Mouse (Mus musculus): ENCODE results near the gene Slc35f1.

Slc35f1 gene

GRCm38 (mm10) chr10:52979251-52979650 is 288.9 kb downstream of the Slc35f1 start:
- TF ChIP-seq POU5F1 (IDR thresholded peaks at IDR 0.05; ENCODE audit: borderline replicate concordance, low read length), result no peak
- TF ChIP-seq NANOG (IDR thresholded peaks at IDR 0.05; ENCODE audit: borderline replicate concordance, low read length), result no peak
- no peak for TF ChIP-seq CTCF (conservative IDR thresholded peaks at IDR 0.05; ENCODE audit: low read length)
- no peaks in the 10 kb centered on the region for H3K27me3 ChIP-seq (ENCODE audit: insufficient read depth, low read length)
- H3K4me3 ChIP-seq (replicated peaks; ENCODE audit: low read length), result no peak overlapping the region
- no peaks in the 10 kb centered on the region for H3K36me3 ChIP-seq (ENCODE audit: insufficient read depth, low read length)
- H3K9me3 ChIP-seq (ENCODE audit: low read length), result peaks cover 10% of the 10 kb centered on the region; the same call in 1 of the 2 replicates
- H3K4me1 ChIP-seq (replicated peaks; ENCODE audit: low read depth, low read length), result no peaks in the 10 kb centered on the region

GRCm38 (mm10) chr10:52982836-52983235 is 292.5 kb downstream of the Slc35f1 start:
- Histone ChIP-seq H3K36me3 (ENCODE audit: insufficient read depth, low read length) (no peaks in the 10 kb centered on the region), H3K27me3 (ENCODE audit: insufficient read depth, low read length) (no peaks in the 10 kb centered on the region), H3K4me3 (replicated peaks; ENCODE audit: low read length) (no peak overlapping the region), H3K4me1 (replicated peaks; ENCODE audit: low read depth, low read length) (no peaks in the 10 kb centered on the region), H3K9me3 (ENCODE audit: low read length) (no peaks in the 10 kb centered on the region)
- no peak for TF ChIP-seq CTCF (conservative IDR thresholded peaks at IDR 0.05; ENCODE audit: low read length)
- TF ChIP-seq POU5F1 (IDR thresholded peaks at IDR 0.05; ENCODE audit: borderline replicate concordance, low read length), result no peak
- TF ChIP-seq NANOG (IDR thresholded peaks at IDR 0.05; ENCODE audit: borderline replicate concordance, low read length), result no peak

- no peaks in the 10 kb centered on the region for H3K4me1 ChIP-seq (replicated peaks; ENCODE audit: low read depth, low read length)
- H3K36me3 ChIP-seq (ENCODE audit: insufficient read depth, low read length), result no peaks in the 10 kb centered on the region
- no peaks in the 10 kb centered on the region for H3K27me3 ChIP-seq (ENCODE audit: insufficient read depth, low read length)
- no peaks in the 10 kb centered on the region for H3K9me3 ChIP-seq (ENCODE audit: low read length)
- H3K4me3 ChIP-seq (replicated peaks; ENCODE audit: low read length), result no peak overlapping the region
- TF ChIP-seq CTCF (conservative IDR thresholded peaks at IDR 0.05; ENCODE audit: low read length) (no peak), NANOG (IDR thresholded peaks at IDR 0.05; ENCODE audit: borderline replicate concordance, low read length) (no peak), POU5F1 (IDR thresholded peaks at IDR 0.05; ENCODE audit: borderline replicate concordance, low read length) (no peak)
Measured at GRCm38 (mm10) chr10:52992246-52992645, 301.9 kb downstream of the Slc35f1 start.

- TF ChIP-seq CTCF (conservative IDR thresholded peaks at IDR 0.05; ENCODE audit: low read length), result no peak
- no peak for TF ChIP-seq NANOG (IDR thresholded peaks at IDR 0.05; ENCODE audit: borderline replicate concordance, low read length)
- no peak for TF ChIP-seq POU5F1 (IDR thresholded peaks at IDR 0.05; ENCODE audit: borderline replicate concordance, low read length)
- Histone ChIP-seq H3K4me3 (replicated peaks; ENCODE audit: low read length) (no peak overlapping the region), H3K4me1 (replicated peaks; ENCODE audit: low read depth, low read length) (no peaks in the 10 kb centered on the region), H3K36me3 (ENCODE audit: insufficient read depth, low read length) (no peaks in the 10 kb centered on the region), H3K9me3 (ENCODE audit: low read length) (no peaks in the 10 kb centered on the region), H3K27me3 (ENCODE audit: insufficient read depth, low read length) (no peaks in the 10 kb centered on the region)
Measured at GRCm38 (mm10) chr10:52996886-52997285, 306.6 kb downstream of the Slc35f1 start.

GRCm38 (mm10) chr10:53001136-53001535 is 310.8 kb downstream of the Slc35f1 start:
- Histone ChIP-seq H3K4me3 (replicated peaks; ENCODE audit: low read length) (no peak overlapping the region), H3K27me3 (ENCODE audit: insufficient read depth, low read length) (no peaks in the 10 kb centered on the region), H3K36me3 (ENCODE audit: insufficient read depth, low read length) (no peaks in the 10 kb centered on the region), H3K4me1 (replicated peaks; ENCODE audit: low read depth, low read length) (no peaks in the 10 kb centered on the region), H3K9me3 (ENCODE audit: low read length) (no peaks in the 10 kb centered on the region)
- TF ChIP-seq POU5F1 (IDR thresholded peaks at IDR 0.05; ENCODE audit: borderline replicate concordance, low read length) (no peak), NANOG (IDR thresholded peaks at IDR 0.05; ENCODE audit: borderline replicate concordance, low read length) (no peak)

- Histone ChIP-seq H3K9me3 (ENCODE audit: low read length) (peaks cover 12% of the 10 kb centered on the region; the same call in 1 of the 2 replicates), H3K36me3 (ENCODE audit: insufficient read depth, low read length) (no peaks in the 10 kb centered on the region), H3K4me3 (replicated peaks; ENCODE audit: low read length) (no peak overlapping the region), H3K27me3 (ENCODE audit: insufficient read depth, low read length) (no peaks in the 10 kb centered on the region), H3K4me1 (replicated peaks; ENCODE audit: low read depth, low read length) (no peaks in the 10 kb centered on the region)
- TF ChIP-seq NANOG (IDR thresholded peaks at IDR 0.05; ENCODE audit: borderline replicate concordance, low read length), result no peak
- TF ChIP-seq CTCF (conservative IDR thresholded peaks at IDR 0.05; ENCODE audit: low read length), result no peak
- no peak for TF ChIP-seq POU5F1 (IDR thresholded peaks at IDR 0.05; ENCODE audit: borderline replicate concordance, low read length)
Measured at GRCm38 (mm10) chr10:53006229-53007190, 316.2 kb downstream of the Slc35f1 start.

GRCm38 (mm10) chr10:53013878-53014277 is 323.5 kb downstream of the Slc35f1 start:
- Histone ChIP-seq H3K36me3 (ENCODE audit: insufficient read depth, low read length) (no peaks in the 10 kb centered on the region), H3K4me1 (replicated peaks; ENCODE audit: low read depth, low read length) (no peaks in the 10 kb centered on the region), H3K27me3 (ENCODE audit: insufficient read depth, low read length) (no peaks in the 10 kb centered on the region), H3K9me3 (ENCODE audit: low read length) (peaks cover 12% of the 10 kb centered on the region; the same call in 1 of the 2 replicates), H3K4me3 (replicated peaks; ENCODE audit: low read length) (no peak overlapping the region)
- TF ChIP-seq CTCF (conservative IDR thresholded peaks at IDR 0.05; ENCODE audit: low read length) (no peak), POU5F1 (IDR thresholded peaks at IDR 0.05; ENCODE audit: borderline replicate concordance, low read length) (no peak), NANOG (IDR thresholded peaks at IDR 0.05; ENCODE audit: borderline replicate concordance, low read length) (no peak)

GRCm38 (mm10) chr10:53028454-53028853 is 338.1 kb downstream of the Slc35f1 start:
- H3K4me3 ChIP-seq (replicated peaks; ENCODE audit: low read length), result no peak overlapping the region
- no peaks in the 10 kb centered on the region for H3K27me3 ChIP-seq (ENCODE audit: insufficient read depth, low read length)
- TF ChIP-seq POU5F1 (IDR thresholded peaks at IDR 0.05; ENCODE audit: borderline replicate concordance, low read length) (no peak), CTCF (conservative IDR thresholded peaks at IDR 0.05; ENCODE audit: low read length) (no peak), NANOG (IDR thresholded peaks at IDR 0.05; ENCODE audit: borderline replicate concordance, low read length) (no peak)
- no peaks in the 10 kb centered on the region for H3K4me1 ChIP-seq (replicated peaks; ENCODE audit: low read depth, low read length)
- peaks cover 15% of the 10 kb centered on the region for H3K9me3 ChIP-seq (ENCODE audit: low read length)
- no peaks in the 10 kb centered on the region for H3K36me3 ChIP-seq (ENCODE audit: insufficient read depth, low read length)

Measured in E14TG2a.4 (cell line).